Mouse (Mus musculus): Measurements from ENCODE around the gene Ipmk.

DNA sequence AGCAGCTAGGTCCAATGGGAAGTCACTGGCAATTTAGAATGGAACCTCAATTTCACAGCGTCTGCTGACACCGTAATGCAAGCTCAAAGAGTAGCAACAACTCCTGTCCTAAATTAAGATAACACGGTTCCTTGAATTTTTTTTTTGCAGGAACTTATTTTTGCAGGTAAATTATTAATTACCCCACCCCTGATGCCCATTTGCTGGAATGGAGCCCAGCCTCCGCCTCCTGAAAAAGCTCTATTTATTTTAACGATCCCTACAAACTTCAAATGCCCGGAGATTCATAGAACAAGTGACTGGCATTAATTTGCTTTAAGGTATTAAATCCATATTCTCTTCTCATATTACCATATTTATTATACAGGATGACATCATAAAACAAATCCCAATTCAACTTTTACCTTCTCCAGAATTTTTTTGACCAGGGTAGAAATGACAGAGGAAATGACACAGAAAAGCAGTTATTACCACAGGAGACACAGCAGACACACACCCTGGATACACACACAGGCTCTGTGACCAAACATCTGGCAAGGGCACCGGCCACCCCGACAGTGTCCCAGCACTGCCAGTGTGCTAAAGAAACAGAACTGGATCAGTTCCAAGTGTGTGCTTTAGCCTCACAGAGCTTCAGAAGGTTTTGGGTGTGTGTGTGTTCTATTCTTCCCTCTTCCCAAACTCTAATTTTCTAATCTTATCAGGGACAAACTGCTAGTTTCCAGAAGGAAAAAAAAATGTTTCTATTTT is 9.2 kb upstream of the Ipmk start:
- TF ChIP-seq CTCF (IDR thresholded peaks at IDR 0.05; ENCODE audit: borderline replicate concordance, insufficient read depth, low read length) (no peak), POLR2A (IDR thresholded peaks at IDR 0.05; ENCODE audit: low read depth, low read length) (no peak)

All from embryonic fibroblast, embryonic 13.5 days (primary cell).